Mouse (Mus musculus): Measurements from ENCODE around the gene Nek7.

GRCm38 (mm10) chr1:138584423-138585013 is 35.4 kb downstream of the Nek7 start:
- no peak for TF ChIP-seq GATA1 (IDR thresholded peaks at IDR 0.05; ENCODE audit: borderline replicate concordance, low read length)
- TF ChIP-seq FLI1 (IDR thresholded peaks at IDR 0.05; ENCODE audit: low read length), result no peak

Data from megakaryocyte, embryonic 14.5 days (primary cell).